Mouse (Mus musculus): ENCODE measurements around the gene Cpsf3. TPM values are rescaled to one million over a fixed set of nuclear protein-coding genes. Genes with fewer than 3 reads are reported as not detected.

Cpsf3 gene
- total and polyA plus RNA-seq, 3 experiments: 39.8 to 58.2 TPM; not detected in 1

DNA sequence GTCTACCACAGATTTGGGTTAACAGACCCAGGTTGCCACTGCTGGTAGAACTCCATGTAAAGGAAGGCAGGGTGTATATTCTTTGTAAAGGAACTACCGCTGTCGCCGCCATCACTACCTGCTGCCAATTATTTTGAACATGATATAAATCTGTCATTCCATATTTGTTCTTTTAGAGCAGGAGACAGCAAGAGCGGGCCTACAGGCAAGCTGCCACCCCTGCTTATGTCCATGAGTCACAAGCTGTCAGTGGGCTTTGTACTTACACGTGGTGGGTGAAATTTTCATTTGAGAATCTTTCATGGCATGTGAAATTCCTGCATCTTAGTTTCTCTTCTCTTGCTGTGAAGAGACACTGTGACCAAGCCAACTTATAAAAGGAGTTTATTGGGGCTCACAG lies 21.9 kb upstream of the Cpsf3 start:
- Histone ChIP-seq H3K79me2 (ENCODE audit: control insufficient read depth, insufficient read depth, low read length, poor library complexity) (no peaks in the 10 kb centered on the region), H3K4me1 (ENCODE audit: control insufficient read depth in 1 of 2, insufficient read depth in 2 of 2, low read length in 2 of 2) (no peaks in the 10 kb centered on the region), H3K9ac (ENCODE audit: control insufficient read depth, low read depth, low read length, poor library complexity, severe bottlenecking) (no peak overlapping the region), H3K4me3 (ENCODE audit: control insufficient read depth in 1 of 2, insufficient read depth in 1 of 2, low read depth in 2 of 2, low read length in 2 of 2) (no peak overlapping the region), H3K9me3 (replicated peaks; ENCODE audit: insufficient read depth, low read length) (no peaks in the 10 kb centered on the region), H3K27me3 (ENCODE audit: control insufficient read depth in 1 of 2, insufficient read depth in 2 of 2, low read length in 2 of 2) (no peaks in the 10 kb centered on the region), H3K36me3 (ENCODE audit: control insufficient read depth in 1 of 2, insufficient read depth in 2 of 2, low read length in 2 of 2) (no peaks in the 10 kb centered on the region), H3K27ac (ENCODE audit: control insufficient read depth, low read depth, low read length) (no peak overlapping the region)
- DNase-seq (ENCODE audit: low read depth, low spot score): no peak
- TF ChIP-seq MXI1 (IDR thresholded peaks at IDR 0.05; ENCODE audit: low read depth, low read length) (no peak), CHD2 (IDR thresholded peaks at IDR 0.05; ENCODE audit: low read length) (no peak), RAD21 (IDR thresholded peaks at IDR 0.05; ENCODE audit: low read depth, low read length) (no peak), USF1 (IDR thresholded peaks at IDR 0.05; ENCODE audit: low read depth, low read length) (no peak), GABPA (IDR thresholded peaks at IDR 0.05; ENCODE audit: low read depth, low read length) (no peak), ETS1 (IDR thresholded peaks at IDR 0.05; ENCODE audit: low read depth, low read length) (no peak), MYB (IDR thresholded peaks at IDR 0.05; ENCODE audit: low read depth, low read length) (no peak), MYC (IDR thresholded peaks at IDR 0.05; ENCODE audit: low read depth, low read length) (no peak), TBP (IDR thresholded peaks at IDR 0.05; ENCODE audit: low read depth, low read length) (no peak)

DNA sequence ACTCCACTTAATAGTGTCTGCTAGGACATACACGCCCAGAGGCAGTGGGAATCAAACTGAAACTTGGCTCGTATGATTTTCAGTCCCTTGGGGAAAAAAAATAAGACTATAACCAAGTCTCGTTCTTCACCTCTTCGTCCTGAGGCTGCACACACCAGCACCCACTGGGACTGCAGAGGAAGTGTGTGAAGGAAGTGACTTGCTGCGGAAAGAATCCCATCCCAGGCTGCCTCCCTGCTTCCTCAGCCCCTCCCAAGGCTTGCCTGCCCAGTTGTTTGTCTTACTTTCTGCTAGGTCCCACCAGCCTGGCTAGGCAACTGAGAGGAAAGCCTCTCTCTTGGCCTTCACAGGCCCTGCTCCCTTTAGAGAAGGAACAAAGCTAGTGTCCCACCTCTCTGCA lies 20.9 kb upstream of the Cpsf3 start:
- H3K9ac ChIP-seq (ENCODE audit: control insufficient read depth, low read depth, low read length, poor library complexity, severe bottlenecking): no peak overlapping the region
- no peak overlapping the region for H3K4me3 ChIP-seq (ENCODE audit: control insufficient read depth in 1 of 2, insufficient read depth in 1 of 2, low read depth in 2 of 2, low read length in 2 of 2)
- H3K4me1 ChIP-seq (ENCODE audit: control insufficient read depth in 1 of 2, insufficient read depth in 2 of 2, low read length in 2 of 2): no peaks in the 10 kb centered on the region
- H3K9me3 ChIP-seq (replicated peaks; ENCODE audit: insufficient read depth, low read length): no peaks in the 10 kb centered on the region
- no peaks in the 10 kb centered on the region for H3K27me3 ChIP-seq (ENCODE audit: control insufficient read depth in 1 of 2, insufficient read depth in 2 of 2, low read length in 2 of 2)
- no peaks in the 10 kb centered on the region for H3K36me3 ChIP-seq (ENCODE audit: control insufficient read depth in 1 of 2, insufficient read depth in 2 of 2, low read length in 2 of 2)
- no peak for TF ChIP-seq MAZ (IDR thresholded peaks at IDR 0.05; ENCODE audit: low read depth, low read length)
- TF ChIP-seq RAD21 (IDR thresholded peaks at IDR 0.05; ENCODE audit: low read depth, low read length): no peak
- no peak for TF ChIP-seq UBTF (IDR thresholded peaks at IDR 0.05; ENCODE audit: borderline replicate concordance, insufficient read depth, low read depth, low read length)
- TF ChIP-seq POLR2A (IDR thresholded peaks at IDR 0.05; ENCODE audit: control insufficient read depth in 1 of 2, insufficient read depth in 1 of 2, low read depth in 1 of 2, low read length in 2 of 2, poor library complexity in 1 of 2): no peak
- TF ChIP-seq NELFE (IDR thresholded peaks at IDR 0.05; ENCODE audit: low read depth, low read length): no peak
- no peak for TF ChIP-seq JUND (IDR thresholded peaks at IDR 0.05; ENCODE audit: low read depth, low read length)
- TF ChIP-seq EP300 (IDR thresholded peaks at IDR 0.05; ENCODE audit: low read depth in 1 of 2, low read length in 2 of 2): no peak
- no peak for TF ChIP-seq E2F4 (IDR thresholded peaks at IDR 0.05; ENCODE audit: borderline replicate concordance, low read depth, low read length)
- TF ChIP-seq SIN3A (IDR thresholded peaks at IDR 0.05; ENCODE audit: low read length): no peak
- no peak for TF ChIP-seq ELF1 (IDR thresholded peaks at IDR 0.05; ENCODE audit: low read depth, low read length)
- no peak for TF ChIP-seq POLR2AphosphoS2 (IDR thresholded peaks at IDR 0.05; ENCODE audit: low read length)
- TF ChIP-seq ZKSCAN1 (IDR thresholded peaks at IDR 0.05; ENCODE audit: low read depth, low read length): no peak
- TF ChIP-seq HCFC1 (IDR thresholded peaks at IDR 0.05; ENCODE audit: low read depth, low read length): no peak
- no peak for TF ChIP-seq MAX (IDR thresholded peaks at IDR 0.05; ENCODE audit: low read length)
- TF ChIP-seq POLR2AphosphoS5 (IDR thresholded peaks at IDR 0.05; ENCODE audit: borderline replicate concordance, low read depth, low read length): no peak
- no peak overlapping the region for H3K27ac ChIP-seq (ENCODE audit: control insufficient read depth, low read depth, low read length)
- DNase-seq (ENCODE audit: low read depth, low spot score): no peak
- no peaks in the 10 kb centered on the region for H3K79me2 ChIP-seq (ENCODE audit: control insufficient read depth, insufficient read depth, low read length, poor library complexity)

Measured in MEL (cell line).